ENCODE assay signal across 1 mouse cellular context in genomic region chr1:69496055-69496454, GRCm38 (mm10).
TF ChIP-seq lines count a peak whose summit lies in the region.

No protein-coding gene starts in this region.

TF ChIP-seq in MEL, 35 proteins besides CTCF, POLR2A, EP300 and RAD21 (continued from another document):
- peak; percentile 39; the same call in 1 of the 2 replicates for TF ChIP-seq BHLHE40 (IDR thresholded peaks at IDR 0.05; ENCODE audit: borderline replicate concordance, low read depth, low read length)
- no peak for TF ChIP-seq ELF1 (IDR thresholded peaks at IDR 0.05; ENCODE audit: low read depth, low read length)
- TF ChIP-seq E2F4 (IDR thresholded peaks at IDR 0.05; ENCODE audit: borderline replicate concordance, low read depth, low read length), result no peak
- TF ChIP-seq ZC3H11A (IDR thresholded peaks at IDR 0.05; ENCODE audit: low read depth, low read length), result no peak
- no peak for TF ChIP-seq MXI1 (IDR thresholded peaks at IDR 0.05; ENCODE audit: low read depth, low read length)
- no peak for TF ChIP-seq KAT2A (conservative IDR thresholded peaks at IDR 0.05; ENCODE audit: low read depth, low read length)
- no peak for TF ChIP-seq MYC (IDR thresholded peaks at IDR 0.05; ENCODE audit: low read depth, low read length)
- TF ChIP-seq HCFC1 (IDR thresholded peaks at IDR 0.05; ENCODE audit: low read depth, low read length), result no peak
- peak; percentile 90 for TF ChIP-seq RCOR1 (IDR thresholded peaks at IDR 0.05; ENCODE audit: low read depth, low read length)
- no peak for TF ChIP-seq USF1 (IDR thresholded peaks at IDR 0.05; ENCODE audit: low read depth, low read length)
- TF ChIP-seq GABPA (IDR thresholded peaks at IDR 0.05; ENCODE audit: low read depth, low read length), result no peak
- no peak for TF ChIP-seq ZMIZ1 (IDR thresholded peaks at IDR 0.05; ENCODE audit: low read depth, low read length)
- peak; percentile 69; the same call in 1 of the 2 replicates for TF ChIP-seq MAFK (IDR thresholded peaks at IDR 0.05; ENCODE audit: borderline replicate concordance, low read depth, low read length)
